Comparison of ENCODE assay signal across 20 mouse cellular contexts in genomic region chr2:48409876-48410275, GRCm38 (mm10).
"Had no signal": no experiment of that assay in that cellular context is flagged by ENCODE, and none has a peak within 500 bp of the region (broad histone marks: within the 10 kb centered on the region; RNA-seq: fewer than 3 reads in every experiment).

No protein-coding gene starts in this region.

- ATAC-seq: liver, postnatal 0 days; midbrain, embryonic 16.5 days had no signal

- H3K4me1 ChIP-seq: neural tube, embryonic 15.5 days had no signal

- H3K36me3 ChIP-seq: lung, embryonic 15.5 days; midbrain, embryonic 10.5 days; midbrain, embryonic 12.5 days; neural tube, embryonic 13.5 days; neural tube, embryonic 15.5 days had no signal

- H3K27ac ChIP-seq: lung, embryonic 15.5 days; midbrain, embryonic 10.5 days; midbrain, embryonic 12.5 days; neural tube, embryonic 13.5 days; neural tube, embryonic 15.5 days had no signal

- H3K9me3 ChIP-seq: lung, embryonic 15.5 days; midbrain, embryonic 10.5 days; midbrain, embryonic 12.5 days; neural tube, embryonic 13.5 days; neural tube, embryonic 15.5 days had no signal

- H3K4me3 ChIP-seq: lung, embryonic 15.5 days; midbrain, embryonic 10.5 days; midbrain, embryonic 12.5 days; myocyte; neural tube, embryonic 13.5 days; neural tube, embryonic 15.5 days had no signal

- H3K4me2 ChIP-seq: lung, embryonic 15.5 days; midbrain, embryonic 12.5 days; neural tube, embryonic 13.5 days; neural tube, embryonic 15.5 days had no signal

- H3K9ac ChIP-seq: liver, postnatal 0 days; lung, embryonic 15.5 days; midbrain, embryonic 12.5 days; neural tube, embryonic 13.5 days; neural tube, embryonic 15.5 days had no signal

- DNase-seq: liver, postnatal 0 days; lung, adult 2 months; lung, postnatal 10 days; lung, postnatal 4 days; midbrain, embryonic 14.5 days; retina, postnatal 1 day; right cerebral cortex, adult 18-20 months; right cerebral cortex, postnatal 25 days; right cerebral cortex, postnatal 4 days; spleen, adult 18-20 months; thymus, adult 2 months; thymus, postnatal 25 days; thymus, postnatal 4 days had no signal

- H3K27me3 ChIP-seq: lung, embryonic 15.5 days; midbrain, embryonic 12.5 days; neural tube, embryonic 13.5 days; neural tube, embryonic 15.5 days had no signal
